In the genomic region with DNA sequence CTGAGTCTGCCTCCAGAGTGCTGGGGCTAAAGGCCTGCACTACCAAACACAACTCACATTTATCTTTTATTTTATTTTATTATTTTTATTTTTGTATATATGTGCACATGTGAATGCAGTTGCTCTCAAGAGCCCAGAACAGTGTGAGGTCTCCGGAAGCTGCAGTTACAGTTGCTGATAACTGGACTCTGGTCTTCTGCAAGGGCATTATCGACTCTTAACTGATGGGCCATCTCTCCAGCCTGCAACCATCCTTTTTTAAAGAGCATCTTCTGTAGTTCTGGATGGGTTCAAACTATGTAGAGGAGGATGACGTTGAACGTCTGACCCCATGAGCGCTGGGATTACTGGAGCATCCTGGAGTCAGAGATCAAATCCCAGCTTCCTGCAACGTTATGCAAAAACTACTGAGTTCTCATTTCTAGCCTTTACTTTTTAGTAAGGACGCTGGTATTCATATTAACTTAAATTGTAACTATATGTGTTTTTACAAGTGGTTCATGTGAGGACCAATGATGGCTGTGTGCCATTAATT, we compare ENCODE assay signal across 8 mouse cellular contexts. TPM values are rescaled to one million over a fixed set of nuclear protein-coding genes. Genes with fewer than 3 reads are reported as not detected.
DNase-seq lines count a peak whose midpoint lies in the region; ATAC-seq and TF ChIP-seq lines count a peak whose summit lies in the region.

No protein-coding gene starts in this region.

- intact Hi-C loops in gastrocnemius, adult 2 months (cut with DNase I), result loop anchor here (1.0 kb wide), 1 partner anchor 68 kb away; a partner anchor contains a TSS

- H3K27ac ChIP-seq in gastrocnemius, adult 2 months, result peak overlapping the region; percentile 100
- peak overlapping the region; percentile 97 for H3K27ac ChIP-seq in layer of hippocampus, adult 2 months
- no peak overlapping the region for H3K27ac ChIP-seq in embryonic facial prominence, embryonic 14.5 days (replicated peaks; ENCODE audit: low read depth, low read length)
- H3K27ac ChIP-seq in midbrain, embryonic 11.5 days (ENCODE audit: low read depth, low read length), result no peak overlapping the region

- 73% methylated on average over 7 of the region's 7 CpGs for WGBS in embryonic facial prominence, embryonic 14.5 days
- 82% methylated on average over 7 of the region's 7 CpGs for WGBS in midbrain, embryonic 11.5 days

- no peak for DNase-seq in gastrocnemius, adult 2 months
- no peak for DNase-seq in gastrocnemius, postnatal 25 days
- no peak for DNase-seq in layer of hippocampus, adult 2 months (ENCODE audit: low spot score in 2 of 2)
- no peak for DNase-seq in layer of hippocampus, postnatal 10 days (ENCODE audit: low spot score in 2 of 2)
- DNase-seq in embryonic facial prominence, embryonic 14.5 days (ENCODE audit: low spot score), result no peak
- no peak for DNase-seq in midbrain, embryonic 11.5 days (ENCODE audit: low spot score, missing footprints)
- no peak for DNase-seq in cerebellum, adult 9-10 months

- peaks cover 24% of the 10 kb centered on the region for H3K36me3 ChIP-seq in embryonic facial prominence, embryonic 14.5 days (ENCODE audit: control insufficient read depth, insufficient read depth, low read length)
- H3K36me3 ChIP-seq in midbrain, embryonic 11.5 days (ENCODE audit: control insufficient read depth, insufficient read depth, low read length), result peaks cover 7% of the 10 kb centered on the region

- peak overlapping the region; percentile 92; the same call in 1 of the 2 replicates for H3K4me2 ChIP-seq in embryonic facial prominence, embryonic 14.5 days (ENCODE audit: low read depth, low read length)
- H3K4me2 ChIP-seq in midbrain, embryonic 11.5 days, result peak overlapping the region; percentile 86; the same call in 1 of the 2 replicates

- H3K9ac ChIP-seq in embryonic facial prominence, embryonic 14.5 days (ENCODE audit: low read depth, low read length), result no peak overlapping the region
- peak overlapping the region; percentile 87; the same call in 1 of the 2 replicates for H3K9ac ChIP-seq in midbrain, embryonic 11.5 days (ENCODE audit: low read length)

- peak overlapping the region; percentile 92 for H3K4me3 ChIP-seq in gastrocnemius, adult 2 months
- no peak overlapping the region for H3K4me3 ChIP-seq in layer of hippocampus, adult 2 months
- 0 out of 2 replicates have a peak overlapping the region, but pooled peaks have one; percentile 85 for H3K4me3 ChIP-seq in embryonic facial prominence, embryonic 14.5 days (ENCODE audit: low read depth, low read length)
- no peak overlapping the region for H3K4me3 ChIP-seq in midbrain, embryonic 11.5 days (ENCODE audit: low read depth, low read length)

- no peaks in the 10 kb centered on the region for H3K27me3 ChIP-seq in embryonic facial prominence, embryonic 14.5 days (replicated peaks; ENCODE audit: control insufficient read depth, insufficient read depth, low read length)
- no peaks in the 10 kb centered on the region for H3K27me3 ChIP-seq in midbrain, embryonic 11.5 days (ENCODE audit: control insufficient read depth, insufficient read depth, low read length)

- ATAC-seq in embryonic facial prominence, embryonic 14.5 days (ENCODE audit: low read depth), result no peak
- no peak for ATAC-seq in midbrain, embryonic 11.5 days (ENCODE audit: low FRiP score)
- ATAC-seq in cerebellum, adult (ENCODE audit: insufficient number of reproducible peaks, low FRiP score, low TSS enrichment), result no peak

- no peak for TF ChIP-seq CTCF in gastrocnemius, adult 2 months (IDR thresholded peaks at IDR 0.05)
- no peak for TF ChIP-seq CTCF in layer of hippocampus, adult 2 months (conservative IDR thresholded peaks at IDR 0.05)

- H3K4me1 ChIP-seq in embryonic facial prominence, embryonic 14.5 days (ENCODE audit: control insufficient read depth, insufficient read depth, low read length), result peaks cover 12% of the 10 kb centered on the region
- H3K4me1 ChIP-seq in midbrain, embryonic 11.5 days (ENCODE audit: control insufficient read depth, insufficient read depth, low read length), result peaks cover 14% of the 10 kb centered on the region

- H3K9me3 ChIP-seq in embryonic facial prominence, embryonic 14.5 days (ENCODE audit: control insufficient read depth, low read length), result no peaks in the 10 kb centered on the region
- no peaks in the 10 kb centered on the region for H3K9me3 ChIP-seq in midbrain, embryonic 11.5 days (ENCODE audit: control insufficient read depth, low read length)

RNA-seq across cellular contexts. Expression of a gene that starts 1.2 kb away (rescaled TPM):
- 10 to 100 TPM; 14.6 to 14.7 TPM for total RNA-seq in gastrocnemius, adult 2 months (2021)
- 10 to 100 TPM; 12.5 to 13.7 TPM for total RNA-seq in gastrocnemius, postnatal 25 days (2021)
- total RNA-seq in layer of hippocampus, adult 2 months (2021), result 10 to 100 TPM; 20.6 to 21.0 TPM
- total RNA-seq in layer of hippocampus, postnatal 10 days (2021), result 10 to 100 TPM; 24.4 to 24.7 TPM
- 49.2 and 52.9 TPM in 2 replicates for polyA plus RNA-seq in embryonic facial prominence, embryonic 14.5 days (2014; fragmentation: Nextera tagmentation; extraction: Ambion mirVana)
- 24.6 and 29.9 TPM in 2 replicates for polyA plus RNA-seq in midbrain, embryonic 11.5 days (2014; fragmentation: Nextera tagmentation; extraction: Ambion mirVana)

RNA-seq across cellular contexts. Expression of a gene that starts 26.1 kb away (rescaled TPM):
- 10 to 100 TPM; 20.9 to 23.7 TPM for total RNA-seq in gastrocnemius, adult 2 months (2021)
- total RNA-seq in gastrocnemius, postnatal 25 days (2021), result 10 to 100 TPM; 15.6 to 15.7 TPM
- total RNA-seq in layer of hippocampus, adult 2 months (2021), result 10 to 100 TPM; 82.8 to 93.0 TPM
- total RNA-seq in layer of hippocampus, postnatal 10 days (2021), result 10 to 100 TPM; 69.7 to 87.5 TPM
- 24.7 and 32.5 TPM in 2 replicates for polyA plus RNA-seq in embryonic facial prominence, embryonic 14.5 days (2014; fragmentation: Nextera tagmentation; extraction: Ambion mirVana)
- polyA plus RNA-seq in midbrain, embryonic 11.5 days (2014; fragmentation: Nextera tagmentation; extraction: Ambion mirVana), result 36.9 and 40.0 TPM in 2 replicates

RNA-seq across cellular contexts. Expression of a gene that starts 27.4 kb away (rescaled TPM):
- total RNA-seq in gastrocnemius, adult 2 months (2021), result 10 to 100 TPM in 1 of 2 experiments, 1 to 10 TPM in 1; 10.0 to 11.0 TPM
- total RNA-seq in gastrocnemius, postnatal 25 days (2021), result 10 to 100 TPM in 1 of 2 experiments, 1 to 10 TPM in 1; 10.0 to 11.5 TPM
- total RNA-seq in layer of hippocampus, adult 2 months (2021), result 10 to 100 TPM; 16.5 to 17.5 TPM
- 10 to 100 TPM; 30.0 to 34.2 TPM for total RNA-seq in layer of hippocampus, postnatal 10 days (2021)
- polyA plus RNA-seq in embryonic facial prominence, embryonic 14.5 days (2014; fragmentation: Nextera tagmentation; extraction: Ambion mirVana), result 24.4 and 26.6 TPM in 2 replicates
- 8.8 and 10.9 TPM in 2 replicates for polyA plus RNA-seq in midbrain, embryonic 11.5 days (2014; fragmentation: Nextera tagmentation; extraction: Ambion mirVana)

RNA-seq across cellular contexts. Expression of a gene that starts 34.4 kb away (rescaled TPM):
- total RNA-seq in gastrocnemius, adult 2 months (2021), result 10 to 100 TPM; 42.4 to 53.6 TPM
- 10 to 100 TPM; 45.2 to 47.1 TPM for total RNA-seq in gastrocnemius, postnatal 25 days (2021)
- 10 to 100 TPM; 80.0 to 88.2 TPM for total RNA-seq in layer of hippocampus, adult 2 months (2021)
- 10 to 100 TPM; 70.8 to 73.5 TPM for total RNA-seq in layer of hippocampus, postnatal 10 days (2021)
- polyA plus RNA-seq in embryonic facial prominence, embryonic 14.5 days (2014; fragmentation: Nextera tagmentation; extraction: Ambion mirVana), result 94.8 and 110 TPM in 2 replicates
- polyA plus RNA-seq in midbrain, embryonic 11.5 days (2014; fragmentation: Nextera tagmentation; extraction: Ambion mirVana), result 157 and 173 TPM in 2 replicates

RNA-seq across cellular contexts. Expression of a gene that starts 52.4 kb away (rescaled TPM):
- total RNA-seq in gastrocnemius, adult 2 months (2021), result 10 to 100 TPM in 1 of 2 experiments, 1 to 10 TPM in 1; 8.7 to 11.8 TPM
- total RNA-seq in gastrocnemius, postnatal 25 days (2021), result 10 to 100 TPM in 1 of 2 experiments, 1 to 10 TPM in 1; 8.3 to 10.9 TPM
- total RNA-seq in layer of hippocampus, adult 2 months (2021), result 10 to 100 TPM; 20.2 to 20.4 TPM
- total RNA-seq in layer of hippocampus, postnatal 10 days (2021), result 10 to 100 TPM; 13.0 to 16.1 TPM
- polyA plus RNA-seq in embryonic facial prominence, embryonic 14.5 days (2014; fragmentation: Nextera tagmentation; extraction: Ambion mirVana), result 18.9 and 23.3 TPM in 2 replicates
- polyA plus RNA-seq in midbrain, embryonic 11.5 days (2014; fragmentation: Nextera tagmentation; extraction: Ambion mirVana), result 14.0 and 17.3 TPM in 2 replicates

Comparison
In these comparisons a context has a peak if more than half of its experiments do, and no peak if none do; other contexts are left out.
1. H3K27ac ChIP-seq: peak in gastrocnemius, adult 2 months (single experiment) and layer of hippocampus, adult 2 months (single experiment); none in embryonic facial prominence, embryonic 14.5 days (single experiment) and midbrain, embryonic 11.5 days (single experiment).
2. H3K4me3 ChIP-seq: peak in gastrocnemius, adult 2 months (single experiment) and embryonic facial prominence, embryonic 14.5 days (single experiment); none in layer of hippocampus, adult 2 months (single experiment) and midbrain, embryonic 11.5 days (single experiment).